Mouse (Mus musculus): ENCODE data around the gene Mamstr. TPM values are rescaled to one million over a fixed set of nuclear protein-coding genes. Genes with fewer than 3 reads are reported as not detected.

Mamstr gene
- polyA plus RNA-seq, 1 experiment from 2014 or later = 8.1 TPM

- H3K27ac ChIP-seq (ENCODE audit: low read depth) = no peak overlapping the region
- DNase-seq (no peak), ATAC-seq (ENCODE audit: insufficient read depth) (no peak)
- no peak overlapping the region for H3K4me2 ChIP-seq
- peak; percentile 34 for TF ChIP-seq CTCF (IDR thresholded peaks at IDR 0.05; ENCODE audit: low read depth)
- H3K27me3 ChIP-seq (ENCODE audit: insufficient read depth, low read length) = no peaks in the 10 kb centered on the region
- H3K36me3 ChIP-seq (ENCODE audit: insufficient read depth) = no peaks in the 10 kb centered on the region
- H3K9ac ChIP-seq = no peak overlapping the region
- 0 out of 2 replicates have a peak, but pooled peaks cover 9% of the 10 kb centered on the region for H3K4me1 ChIP-seq (ENCODE audit: insufficient read depth)
- no peaks in the 10 kb centered on the region for H3K9me3 ChIP-seq (ENCODE audit: low read depth, low read length)
- H3K4me3 ChIP-seq (ENCODE audit: low read depth, low read length) = no peak overlapping the region
- 94% methylated on average over 9 of the region's 9 CpGs for WGBS
Observed at GRCm38 (mm10) chr7:45668921-45669320, 29.1 kb downstream of the Mamstr start.

GRCm38 (mm10) chr7:45677627-45678295, 38.0 kb downstream of the Mamstr start:
- no peak overlapping the region for H3K4me2 ChIP-seq
- peaks cover 6% of the 10 kb centered on the region; the same call in 1 of the 2 replicates for H3K4me1 ChIP-seq (ENCODE audit: insufficient read depth)
- no peak overlapping the region for H3K9ac ChIP-seq
- 60% methylated on average over 7 of the region's 7 CpGs for WGBS
- ATAC-seq (ENCODE audit: insufficient read depth) (no peak), DNase-seq (no peak)
- no peaks in the 10 kb centered on the region for H3K36me3 ChIP-seq (ENCODE audit: insufficient read depth)
- no peak overlapping the region for H3K4me3 ChIP-seq (ENCODE audit: low read depth, low read length)
- TF ChIP-seq CTCF (IDR thresholded peaks at IDR 0.05; ENCODE audit: low read depth) = no peak
- H3K9me3 ChIP-seq (ENCODE audit: low read depth, low read length) = no peaks in the 10 kb centered on the region
- H3K27me3 ChIP-seq (ENCODE audit: insufficient read depth, low read length) = no peaks in the 10 kb centered on the region
- no peak overlapping the region for H3K27ac ChIP-seq (ENCODE audit: low read depth)

GRCm38 (mm10) chr7:45678513-45678912, 38.7 kb downstream of the Mamstr start:
- Histone ChIP-seq H3K27me3 (ENCODE audit: insufficient read depth, low read length) (no peaks in the 10 kb centered on the region), H3K4me2 (no peak overlapping the region), H3K4me3 (ENCODE audit: low read depth, low read length) (no peak overlapping the region), H3K36me3 (ENCODE audit: insufficient read depth) (no peaks in the 10 kb centered on the region), H3K9ac (no peak overlapping the region), H3K9me3 (ENCODE audit: low read depth, low read length) (no peaks in the 10 kb centered on the region), H3K4me1 (ENCODE audit: insufficient read depth) (peaks cover 7% of the 10 kb centered on the region; the same call in 1 of the 2 replicates), H3K27ac (ENCODE audit: low read depth) (no peak overlapping the region)
- DNase-seq (no peak), ATAC-seq (ENCODE audit: insufficient read depth) (no peak)
- no peak for TF ChIP-seq CTCF (IDR thresholded peaks at IDR 0.05; ENCODE audit: low read depth)
- WGBS = 88% methylated on average over 14 of the region's 14 CpGs

- H3K4me2 ChIP-seq = no peak overlapping the region
- ATAC-seq (ENCODE audit: insufficient read depth) (no peak), DNase-seq (peak; percentile 55)
- no peak overlapping the region for H3K27ac ChIP-seq (ENCODE audit: low read depth)
- no peak overlapping the region for H3K4me3 ChIP-seq (ENCODE audit: low read depth, low read length)
- H3K9me3 ChIP-seq (ENCODE audit: low read depth, low read length) = no peaks in the 10 kb centered on the region
- no peaks in the 10 kb centered on the region for H3K27me3 ChIP-seq (ENCODE audit: insufficient read depth, low read length)
- H3K9ac ChIP-seq = no peak overlapping the region
- no peaks in the 10 kb centered on the region for H3K36me3 ChIP-seq (ENCODE audit: insufficient read depth)
- 67% methylated on average over 14 of the region's 14 CpGs for WGBS
- peaks cover 7% of the 10 kb centered on the region; the same call in 1 of the 2 replicates for H3K4me1 ChIP-seq (ENCODE audit: insufficient read depth)
- no peak for TF ChIP-seq CTCF (IDR thresholded peaks at IDR 0.05; ENCODE audit: low read depth)
Observed at GRCm38 (mm10) chr7:45679966-45680621, 40.3 kb downstream of the Mamstr start.

GRCm38 (mm10) chr7:45681046-45681736, 41.4 kb downstream of the Mamstr start:
- Histone ChIP-seq H3K9ac (no peak overlapping the region), H3K4me1 (ENCODE audit: insufficient read depth) (peaks cover 7% of the 10 kb centered on the region; the same call in 1 of the 2 replicates), H3K36me3 (ENCODE audit: insufficient read depth) (no peaks in the 10 kb centered on the region), H3K4me3 (ENCODE audit: low read depth, low read length) (no peak overlapping the region), H3K27ac (ENCODE audit: low read depth) (no peak overlapping the region), H3K27me3 (ENCODE audit: insufficient read depth, low read length) (no peaks in the 10 kb centered on the region), H3K9me3 (ENCODE audit: low read depth, low read length) (no peaks in the 10 kb centered on the region), H3K4me2 (no peak overlapping the region)
- TF ChIP-seq CTCF (IDR thresholded peaks at IDR 0.05; ENCODE audit: low read depth) = no peak
- WGBS = 72% methylated on average over 8 of the region's 8 CpGs
- DNase-seq (no peak), ATAC-seq (ENCODE audit: insufficient read depth) (no peak)

- ATAC-seq (ENCODE audit: insufficient read depth) (peak; percentile 80), DNase-seq (peak; percentile 97)
- H3K4me3 ChIP-seq (ENCODE audit: low read depth, low read length) = no peak overlapping the region
- no peaks in the 10 kb centered on the region for H3K27me3 ChIP-seq (ENCODE audit: insufficient read depth, low read length)
- H3K9ac ChIP-seq = 0 out of 2 replicates have a peak overlapping the region, but pooled peaks have one; percentile 25
- peak overlapping the region; percentile 46 for H3K4me2 ChIP-seq
- WGBS = 28% methylated on average over 14 of the region's 14 CpGs
- H3K36me3 ChIP-seq (ENCODE audit: insufficient read depth) = no peaks in the 10 kb centered on the region
- peak; percentile 98 for TF ChIP-seq CTCF (IDR thresholded peaks at IDR 0.05; ENCODE audit: low read depth)
- no peaks in the 10 kb centered on the region for H3K9me3 ChIP-seq (ENCODE audit: low read depth, low read length)
- H3K27ac ChIP-seq (ENCODE audit: low read depth) = peak overlapping the region; percentile 56; the same call in 1 of the 2 replicates
- peaks cover 7% of the 10 kb centered on the region; the same call in 1 of the 2 replicates for H3K4me1 ChIP-seq (ENCODE audit: insufficient read depth)
Observed at GRCm38 (mm10) chr7:45682144-45683126, 42.7 kb downstream of the Mamstr start.

Measured in lung, embryonic 14.5 days (tissue).